18 mouse cellular contexts compared by ENCODE assay signal in the genomic region with DNA sequence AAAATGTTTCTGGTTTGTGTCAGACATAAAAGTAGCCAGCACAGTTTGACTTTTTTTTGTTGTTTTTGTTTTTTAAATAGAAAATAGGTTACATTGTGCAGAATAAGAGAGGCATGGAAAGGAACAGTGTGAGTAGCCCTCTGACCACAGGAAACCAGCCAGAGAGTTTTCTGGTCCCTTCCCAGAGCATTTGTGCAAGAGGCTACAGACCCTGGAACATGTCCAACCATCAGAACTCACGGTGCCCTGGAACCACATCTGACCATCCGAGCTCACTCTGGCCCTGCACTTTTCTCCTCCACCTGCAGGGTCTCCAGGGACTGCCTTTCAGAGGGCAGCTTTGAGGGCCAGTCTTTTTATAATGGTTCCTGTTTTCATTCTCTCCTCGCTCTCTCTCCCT. TPM values are rescaled to one million over a fixed set of nuclear protein-coding genes. Genes with fewer than 3 reads are reported as not detected.
DNase-seq lines count a peak whose midpoint lies in the region; TF ChIP-seq lines count a peak whose summit lies in the region.
"Had no signal": no experiment of that assay in that cellular context is flagged by ENCODE, and none has a peak within 500 bp of the region (broad histone marks: within the 10 kb centered on the region; RNA-seq: fewer than 3 reads in every experiment).

No protein-coding gene starts in this region.

- TF ChIP-seq POLR2A in cortical plate, adult 2 months (IDR thresholded peaks at IDR 0.05; ENCODE audit: extremely low read depth, insufficient read depth, low read length), result no peak

- no peak overlapping the region for H3K4me3 ChIP-seq in cortical plate, adult 2 months (ENCODE audit: insufficient read depth, low read length)
- H3K4me3 ChIP-seq: embryonic facial prominence, embryonic 13.5 days; heart, embryonic 15.5 days; hindbrain, embryonic 13.5 days; limb, embryonic 13.5 days; neural tube, embryonic 13.5 days had no signal

- no peak overlapping the region for H3K27ac ChIP-seq in cortical plate, adult 2 months (ENCODE audit: insufficient read depth, low read length)
- H3K27ac ChIP-seq: embryonic facial prominence, embryonic 13.5 days; heart, embryonic 15.5 days; hindbrain, embryonic 13.5 days; limb, embryonic 13.5 days; macrophage; neural tube, embryonic 13.5 days had no signal

- TF ChIP-seq CTCF in cortical plate, adult 2 months (IDR thresholded peaks at IDR 0.05; ENCODE audit: extremely low read depth, insufficient read depth, low read length), result 0 out of 2 replicates have a peak, but pooled peaks have one; percentile 4

- no peaks in the 10 kb centered on the region for H3K4me1 ChIP-seq in cortical plate, adult 2 months (ENCODE audit: control insufficient read depth, insufficient read depth, low read length)
- H3K4me1 ChIP-seq: embryonic facial prominence, embryonic 13.5 days; heart, embryonic 15.5 days; hindbrain, embryonic 13.5 days; limb, embryonic 13.5 days; neural tube, embryonic 13.5 days had no signal

- DNase-seq in heart, adult 18-20 months, result peak; percentile 11 to 39
- no peak for DNase-seq in heart, adult 9 months (ENCODE audit: low spot score in 2 of 2)
- peak; percentile 9 to 12 for DNase-seq in left cerebral cortex, postnatal 14 days (ENCODE audit: low spot score in 2 of 2)
- no peak for DNase-seq in left cerebral cortex, adult 11 months (ENCODE audit: low spot score)
- DNase-seq in A20 (ENCODE audit: low read depth, low spot score), result peak; percentile 61
- no peak for DNase-seq in retina, embryonic 14.5 days (ENCODE audit: low spot score)
- no peak for DNase-seq in thymus, adult 18-20 months
- DNase-seq: cerebellum, postnatal 36 days; midbrain, embryonic 14.5 days had no signal

- intact Hi-C loops in left cerebral cortex, postnatal 14 days (cut with DNase I), result no loop called here

RNA-seq across cellular contexts. Expression of a gene that starts 21.9 kb away (rescaled TPM):
- 1 to 10 TPM; 7.0 to 7.5 TPM for total RNA-seq in heart, adult 18-20 months (2021)
- total RNA-seq in left cerebral cortex, postnatal 14 days (2021), result 10 to 100 TPM in 1 of 2 experiments, 1 to 10 TPM in 1; 10.0 to 10.7 TPM
- 15.3 and 19.0 TPM in 2 replicates for polyA plus RNA-seq in cortical plate, adult 2 months (2012; rRNA removed)

RNA-seq across cellular contexts. Expression of a gene that starts 27.1 kb away (rescaled TPM):
- under 1 TPM in 1 of 2 experiments, not detected in 1; 0.51 TPM for total RNA-seq in heart, adult 18-20 months (2021)
- under 1 TPM; 0.40 to 0.62 TPM for total RNA-seq in left cerebral cortex, postnatal 14 days (2021)
- 0.15 TPM in 1 of 2 replicates, not detected in the other for polyA plus RNA-seq in cortical plate, adult 2 months (2012; rRNA removed)
- total RNA-seq: gastrocnemius, adult 8-10 months; left cerebral cortex, adult 18-20 months had no signal
- polyA plus RNA-seq: macrophage; neural tube, embryonic 13.5 days had no signal

RNA-seq across cellular contexts. Expression of a gene that starts 42.0 kb away (rescaled TPM):
- total RNA-seq in heart, adult 18-20 months (2021), result 10 to 100 TPM; 31.0 to 32.3 TPM
- total RNA-seq in left cerebral cortex, postnatal 14 days (2021), result 10 to 100 TPM; 49.2 to 54.2 TPM
- 13.7 and 14.2 TPM in 2 replicates for polyA plus RNA-seq in cortical plate, adult 2 months (2012; rRNA removed)

Comparison
In these comparisons a context has a peak if more than half of its experiments do, and no peak if none do; other contexts are left out.
1. DNase-seq: peak in heart, adult 18-20 months (2 of 2), left cerebral cortex, postnatal 14 days (2 of 2) and A20 (single experiment); none in heart, adult 9 months (0 of 2), left cerebral cortex, adult 11 months (single experiment), retina, embryonic 14.5 days (single experiment) and thymus, adult 18-20 months (0 of 2).